Mouse (Mus musculus) forebrain, embryonic 11.5 days (tissue): ENCODE data around the gene Arhgap27. TPM values are rescaled to one million over a fixed set of nuclear protein-coding genes. Genes with fewer than 3 reads are reported as not detected.

ENCODE experiments used
- ATAC-seq: fragments of 200-750 bp; cut with Nextera tagmentation; replicated peaks from 2 replicates; pipeline ENCODE4 v1.8.0; 2017; ENCODE audit warnings: moderate TSS enrichment; ENCODE audit not compliant: low FRiP score
- DNase-seq: peaks from one replicate; pipeline ENCODE4 v3.0.0-alpha.2; 2017; ENCODE audit warnings: low spot score
- H3K27ac ChIP-seq: fragments of 300-500 bp; sonication (generic); 2 replicates; pipeline ENCODE4 v1.5.1; 2014; ENCODE audit warnings: low read depth, low read length
- H3K27me3 ChIP-seq: fragments of 300-500 bp; sonication (generic); 2 replicates; pipeline ENCODE4 v1.6.1; 2014; ENCODE audit warnings: mild to moderate bottlenecking, low read length, mixed read lengths; ENCODE audit not compliant: control insufficient read depth, insufficient read depth
- H3K36me3 ChIP-seq: fragments of 300-500 bp; sonication (generic); 2 replicates; pipeline ENCODE4 v1.6.1; 2014; ENCODE audit warnings: mild to moderate bottlenecking, low read length, moderate library complexity, mixed read lengths; ENCODE audit not compliant: control insufficient read depth, insufficient read depth
- H3K4me1 ChIP-seq: fragments of 300-500 bp; sonication (generic); replicated peaks from 2 replicates; pipeline ENCODE4 v1.6.1; 2014; ENCODE audit warnings: low read length, mixed read lengths; ENCODE audit not compliant: control insufficient read depth, insufficient read depth
- H3K4me2 ChIP-seq: fragments of 300-500 bp; sonication (generic); 2 replicates; pipeline ENCODE4 v1.6.1; 2014; ENCODE audit warnings: low read depth, mild to moderate bottlenecking, low read length, moderate library complexity, mixed read lengths; ENCODE audit not compliant: severe bottlenecking
- H3K4me3 ChIP-seq: fragments of 300-500 bp; sonication (generic); 2 replicates; pipeline ENCODE4 v1.5.1; 2014; ENCODE audit warnings: low read depth, low read length
- H3K9ac ChIP-seq: fragments of 300-500 bp; sonication (generic); 2 replicates; pipeline ENCODE4 v1.6.1; 2014; ENCODE audit warnings: low read length
- H3K9me3 ChIP-seq: fragments of 300-500 bp; sonication (generic); 2 replicates; pipeline ENCODE4 v1.6.1; 2016; ENCODE audit warnings: low read length, mixed read lengths; ENCODE audit not compliant: control insufficient read depth
- WGBS: fragments of 180-500 bp; shearing (Covaris S2); extraction: QIAGEN DNeasy Blood & Tissue Kit; methylation state at CpG from one replicate; pipeline ENCODE4 v1.1.7; 2014; 5-methylcytosine and 5-hydroxymethylcytosine counted together
- polyA plus RNA-seq: library from polyadenylated mRNA; unstranded; fragments of >200 nt; fragmentation: Nextera tagmentation; extraction: Ambion mirVana; gene quantifications from 2 replicates; pipeline ENCODE4 v1.2.1, GENCODE M21; 2014

Arhgap27 gene
- polyA plus RNA-seq, 1 experiment from 2014 or later, result 3.2 TPM

- DNase-seq, result no peak
- H3K4me3 ChIP-seq, result no peak overlapping the region
- ATAC-seq, result no peak
- H3K9ac ChIP-seq, result no peak overlapping the region
- no peak overlapping the region for H3K4me2 ChIP-seq
- no peaks in the 10 kb centered on the region for H3K4me1 ChIP-seq
- H3K36me3 ChIP-seq, result no peaks in the 10 kb centered on the region; the same call in 1 of the 2 replicates
- no peaks in the 10 kb centered on the region for H3K9me3 ChIP-seq
- WGBS, result 89% methylated on average over 7 of the region's 7 CpGs
- H3K27me3 ChIP-seq, result no peaks in the 10 kb centered on the region
- no peak overlapping the region for H3K27ac ChIP-seq
Observed at GRCm38 (mm10) chr11:103394025-103394424, 30.5 kb upstream of the Arhgap27 start.

DNA sequence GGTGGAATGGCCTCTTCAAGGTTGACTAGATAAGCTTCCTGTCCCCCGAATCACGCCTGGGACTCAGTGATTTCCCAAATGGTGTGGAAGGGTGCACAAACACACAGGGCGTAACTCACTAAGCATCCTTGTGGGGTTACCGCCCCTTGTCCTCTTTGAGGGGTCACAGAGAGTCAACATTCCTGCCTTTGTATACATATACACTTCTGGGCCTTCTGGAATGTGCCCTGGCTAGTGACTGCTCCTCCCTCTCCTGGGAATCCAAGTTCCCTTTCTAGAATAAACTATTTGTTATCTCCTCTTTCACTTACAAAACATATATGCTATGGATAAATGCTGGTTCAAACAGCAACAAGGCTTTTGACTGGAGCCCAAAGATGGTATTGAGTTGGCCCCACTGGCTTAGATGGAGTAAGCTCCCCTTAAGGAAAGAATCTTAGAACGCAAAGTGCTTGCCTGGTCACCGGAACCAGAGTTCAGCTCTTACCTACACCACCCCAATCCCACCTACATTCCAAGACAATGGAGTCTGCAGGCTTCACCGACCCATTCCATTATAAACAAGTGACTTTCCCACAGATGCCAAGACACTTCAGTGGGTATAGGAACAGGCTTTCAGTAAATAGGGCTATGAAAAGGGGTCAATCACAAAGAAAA, 24.5 kb upstream of the Arhgap27 start:
- Histone ChIP-seq H3K27ac (no peak overlapping the region), H3K9ac (no peak overlapping the region), H3K4me3 (no peak overlapping the region), H3K27me3 (no peaks in the 10 kb centered on the region), H3K9me3 (no peaks in the 10 kb centered on the region), H3K4me1 (no peaks in the 10 kb centered on the region), H3K36me3 (no peaks in the 10 kb centered on the region; the same call in 1 of the 2 replicates), H3K4me2 (no peak overlapping the region)
- DNase-seq (no peak), ATAC-seq (no peak)
- WGBS, result 81% methylated on average over 7 of the region's 7 CpGs

DNA sequence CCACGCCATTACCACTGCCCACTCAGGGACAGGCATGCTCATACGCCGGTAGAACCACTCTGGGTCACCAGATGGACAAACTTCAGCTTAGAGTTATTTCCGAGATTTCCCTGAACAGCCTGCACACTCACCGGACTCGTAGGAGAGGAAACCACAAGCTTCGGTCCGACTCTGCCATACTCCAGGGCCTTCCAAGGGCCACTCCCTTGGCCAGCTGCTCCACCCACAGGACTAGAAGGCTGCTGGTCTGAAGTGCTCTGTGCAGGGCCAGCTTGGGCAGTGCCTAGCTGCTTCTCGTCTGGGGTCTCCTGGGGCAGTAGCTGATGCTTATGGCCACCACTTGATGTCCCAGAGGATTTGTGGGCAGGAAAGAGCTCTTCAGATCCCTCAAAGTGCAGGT, 23.3 kb upstream of the Arhgap27 start:
- Histone ChIP-seq H3K4me3 (no peak overlapping the region), H3K36me3 (no peaks in the 10 kb centered on the region; the same call in 1 of the 2 replicates), H3K4me1 (no peaks in the 10 kb centered on the region), H3K27me3 (no peaks in the 10 kb centered on the region), H3K4me2 (no peak overlapping the region), H3K9ac (no peak overlapping the region), H3K27ac (no peak overlapping the region), H3K9me3 (no peaks in the 10 kb centered on the region)
- no peak for ATAC-seq
- WGBS, result 93% methylated on average over 9 of the region's 9 CpGs
- DNase-seq, result no peak

DNA sequence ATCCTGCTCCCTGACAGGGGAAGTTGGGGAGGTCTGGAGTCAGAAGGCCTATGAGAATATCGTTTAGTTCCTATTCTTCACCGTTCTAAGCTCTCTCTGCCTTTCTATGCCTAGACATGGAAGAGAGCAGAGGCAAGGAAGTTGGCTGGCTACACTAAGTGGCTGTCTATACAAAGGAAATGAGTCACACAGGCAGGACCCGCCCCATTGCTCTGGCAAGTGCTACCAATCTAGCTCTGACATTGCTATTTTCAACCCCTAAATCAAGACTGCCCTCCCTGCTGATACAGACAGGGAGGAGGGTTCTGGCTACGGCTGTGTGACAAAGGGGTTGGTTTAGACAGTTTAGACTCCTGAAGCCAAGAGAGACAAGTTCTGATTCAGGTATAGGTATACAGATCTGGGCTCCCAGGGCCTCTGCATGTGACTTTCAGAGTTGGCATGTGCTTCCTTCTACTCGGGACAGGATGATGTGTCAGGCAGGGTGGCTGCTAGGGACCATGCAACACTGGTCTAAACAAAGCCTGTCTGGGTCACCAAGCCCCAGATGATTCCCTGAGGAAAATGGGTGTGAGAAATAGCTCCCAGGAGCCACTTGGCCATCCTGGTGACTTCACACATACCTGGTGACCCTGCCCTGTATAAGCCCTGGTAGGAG, 18.6 kb upstream of the Arhgap27 start:
- no peak for ATAC-seq
- H3K36me3 ChIP-seq, result no peaks in the 10 kb centered on the region; the same call in 1 of the 2 replicates
- no peak for DNase-seq

GRCm38 (mm10) chr11:103381505-103381904, 18.0 kb upstream of the Arhgap27 start:
- ATAC-seq (no peak), DNase-seq (no peak)
- Histone ChIP-seq H3K4me3 (no peak overlapping the region), H3K36me3 (no peaks in the 10 kb centered on the region; the same call in 1 of the 2 replicates), H3K9me3 (no peaks in the 10 kb centered on the region), H3K4me2 (no peak overlapping the region), H3K27ac (no peak overlapping the region), H3K27me3 (no peaks in the 10 kb centered on the region), H3K9ac (no peak overlapping the region), H3K4me1 (no peaks in the 10 kb centered on the region)
- WGBS, result 94% methylated on average over 7 of the region's 7 CpGs

More for the DNA sequence above, 18.6 kb upstream of the Arhgap27 start:
- no peak overlapping the region for H3K4me3 ChIP-seq
- H3K4me1 ChIP-seq, result no peaks in the 10 kb centered on the region
- no peak overlapping the region for H3K27ac ChIP-seq
- WGBS, result 84% methylated on average over 5 of the region's 5 CpGs
- H3K9me3 ChIP-seq, result no peaks in the 10 kb centered on the region
- no peak overlapping the region for H3K9ac ChIP-seq
- H3K4me2 ChIP-seq, result no peak overlapping the region
- H3K27me3 ChIP-seq, result no peaks in the 10 kb centered on the region

DNA sequence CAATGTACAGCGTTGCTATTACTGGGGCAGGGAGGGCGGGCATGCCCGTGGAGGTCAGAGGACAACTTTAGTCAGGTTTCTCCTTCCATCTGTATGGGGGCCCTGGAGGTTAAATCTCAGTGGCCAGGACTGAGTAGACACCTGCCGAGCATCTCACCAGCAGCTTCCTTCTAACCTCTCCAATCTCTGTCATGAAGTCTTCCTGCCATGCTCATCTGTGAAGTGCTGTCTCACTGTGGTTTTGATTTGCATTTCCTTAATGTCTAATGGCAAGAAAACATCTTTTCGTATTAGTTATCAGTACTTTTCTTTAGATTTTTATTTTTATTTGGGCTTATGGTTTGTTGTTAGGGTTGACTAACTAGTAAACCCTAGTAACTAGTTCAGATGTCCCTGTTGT, 17.0 kb upstream of the Arhgap27 start:
- Histone ChIP-seq H3K27ac (no peak overlapping the region), H3K9ac (no peak overlapping the region), H3K9me3 (no peaks in the 10 kb centered on the region), H3K4me1 (no peaks in the 10 kb centered on the region), H3K27me3 (no peaks in the 10 kb centered on the region), H3K36me3 (no peaks in the 10 kb centered on the region), H3K4me3 (no peak overlapping the region), H3K4me2 (no peak overlapping the region)
- DNase-seq (no peak), ATAC-seq (no peak)
- 85% methylated on average over 5 of the region's 5 CpGs for WGBS

DNA sequence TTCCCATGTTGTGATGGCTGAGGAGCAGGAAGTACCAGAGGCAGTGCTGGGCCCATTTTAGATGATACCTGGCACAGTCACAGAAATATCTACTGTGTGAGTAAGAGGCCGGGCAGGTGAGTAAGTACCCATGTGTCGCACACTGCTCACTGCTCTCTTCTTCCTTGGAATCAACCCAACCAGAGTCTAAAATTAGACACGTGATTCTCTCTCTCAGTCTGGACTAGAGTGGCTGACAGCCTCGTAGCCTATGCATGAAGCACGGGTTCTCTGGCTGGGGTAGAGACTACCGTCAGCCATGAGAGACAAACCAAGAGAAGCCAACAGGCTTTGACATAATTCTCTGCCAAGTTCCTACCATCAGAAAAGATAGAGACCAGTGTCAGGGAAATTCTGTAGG, 14.8 kb upstream of the Arhgap27 start:
- H3K4me1 ChIP-seq, result no peaks in the 10 kb centered on the region
- H3K9me3 ChIP-seq, result no peaks in the 10 kb centered on the region
- no peaks in the 10 kb centered on the region; the same call in 1 of the 2 replicates for H3K36me3 ChIP-seq
- 90% methylated on average over 6 of the region's 6 CpGs for WGBS
- H3K4me2 ChIP-seq, result no peak overlapping the region
- H3K27me3 ChIP-seq, result no peaks in the 10 kb centered on the region
- no peak for ATAC-seq
- no peak overlapping the region for H3K9ac ChIP-seq
- no peak for DNase-seq
- H3K27ac ChIP-seq, result no peak overlapping the region
- H3K4me3 ChIP-seq, result no peak overlapping the region

DNA sequence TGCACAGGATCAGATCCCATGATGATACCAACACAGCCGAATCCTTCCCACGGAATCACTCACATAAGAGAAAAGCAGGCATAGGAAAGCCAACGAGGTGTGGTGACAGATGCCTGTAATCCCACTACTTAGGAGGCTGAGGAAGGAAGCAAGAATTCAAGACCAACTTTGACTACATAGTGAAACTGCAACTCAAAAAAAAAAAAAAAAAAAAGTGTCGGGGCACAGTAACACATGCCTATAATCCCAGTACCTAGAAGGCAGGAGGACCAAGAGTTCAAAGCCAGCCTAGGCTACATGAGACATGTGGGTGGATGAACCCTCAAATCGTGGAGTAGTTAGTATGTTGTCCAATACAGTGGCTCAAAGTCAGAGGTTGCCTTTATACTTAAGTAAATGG, 12.3 kb upstream of the Arhgap27 start:
- WGBS, result 89% methylated on average over 5 of the region's 5 CpGs
- Histone ChIP-seq H3K4me3 (no peak overlapping the region), H3K27ac (no peak overlapping the region), H3K9ac (no peak overlapping the region), H3K9me3 (no peaks in the 10 kb centered on the region), H3K27me3 (no peaks in the 10 kb centered on the region), H3K36me3 (no peaks in the 10 kb centered on the region; the same call in 1 of the 2 replicates), H3K4me2 (no peak overlapping the region), H3K4me1 (no peaks in the 10 kb centered on the region)
- DNase-seq (no peak), ATAC-seq (no peak)

DNA sequence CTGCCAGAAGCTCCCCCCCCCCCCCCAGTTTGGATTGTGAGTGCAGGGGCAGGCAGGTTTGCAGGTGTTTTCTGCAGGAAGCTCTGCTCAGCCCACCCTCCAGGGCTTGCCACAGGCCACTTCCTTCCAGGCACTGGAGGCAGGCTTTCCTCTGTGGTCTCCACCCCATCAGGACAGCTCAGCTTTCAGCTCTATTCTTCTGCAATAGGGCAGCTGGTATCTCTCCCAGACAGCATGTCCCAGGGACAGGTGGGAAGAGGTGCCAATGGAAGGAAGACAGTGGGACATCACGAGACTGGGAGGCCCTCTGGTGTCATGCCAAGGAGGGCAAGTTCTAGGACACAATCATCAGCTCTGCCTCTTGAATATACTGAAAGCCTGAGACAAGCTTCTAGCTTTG, 11.8 kb upstream of the Arhgap27 start:
- WGBS, result 91% methylated on average over 1 of the region's 1 CpGs

More for the DNA sequence above, 11.8 kb upstream of the Arhgap27 start:
- no peak overlapping the region for H3K9ac ChIP-seq
- no peak overlapping the region for H3K4me2 ChIP-seq
- no peak overlapping the region for H3K27ac ChIP-seq
- no peak for DNase-seq
- no peaks in the 10 kb centered on the region for H3K27me3 ChIP-seq
- H3K4me3 ChIP-seq, result no peak overlapping the region
- H3K36me3 ChIP-seq, result no peaks in the 10 kb centered on the region; the same call in 1 of the 2 replicates
- no peaks in the 10 kb centered on the region for H3K9me3 ChIP-seq
- H3K4me1 ChIP-seq, result no peaks in the 10 kb centered on the region
- ATAC-seq, result no peak
